Mouse (Mus musculus) adrenal gland, postnatal 25 days (tissue): ENCODE data around the gene Abl2. TPM values are rescaled to one million over a fixed set of nuclear protein-coding genes. Genes with fewer than 3 reads are reported as not detected.
"Not testable (repeated sequence)": the region's sequence is repeated elsewhere in the genome, so short reads cannot be mapped to it uniquely, and the experiment has no call there.

Experiments used
- DNase-seq: peaks from one replicate; pipeline ENCODE4 v3.0.0; 2021; ENCODE audit warnings: mixed read lengths
- total RNA-seq: library from RNA; stranded (reverse); gene quantifications from 2 replicates; pipeline ENCODE4 v1.2.3, GENCODE M21; 2021

Gene Abl2
- total RNA-seq, 1 experiment from 2014 or later = 22.3 TPM

DNA sequence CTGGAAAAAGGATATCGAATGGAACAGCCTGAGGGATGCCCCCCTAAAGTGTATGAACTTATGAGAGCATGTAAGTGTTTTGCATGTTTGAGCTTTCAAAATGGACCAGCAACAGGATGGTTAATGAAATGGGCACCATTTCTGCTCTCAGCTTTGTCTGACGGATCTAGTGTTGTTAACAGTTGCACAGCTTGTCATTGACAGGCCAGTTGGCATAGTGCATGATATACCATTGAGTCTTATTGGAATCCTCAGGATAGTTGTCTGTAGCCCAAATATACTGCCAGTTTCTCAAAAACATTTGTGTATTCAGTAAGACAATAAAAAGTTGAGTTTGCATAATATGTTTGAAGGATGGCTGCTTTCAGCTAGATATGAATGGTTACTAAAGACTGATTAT, 76.6 kb downstream of the Abl2 start:
- no peak for DNase-seq

DNA sequence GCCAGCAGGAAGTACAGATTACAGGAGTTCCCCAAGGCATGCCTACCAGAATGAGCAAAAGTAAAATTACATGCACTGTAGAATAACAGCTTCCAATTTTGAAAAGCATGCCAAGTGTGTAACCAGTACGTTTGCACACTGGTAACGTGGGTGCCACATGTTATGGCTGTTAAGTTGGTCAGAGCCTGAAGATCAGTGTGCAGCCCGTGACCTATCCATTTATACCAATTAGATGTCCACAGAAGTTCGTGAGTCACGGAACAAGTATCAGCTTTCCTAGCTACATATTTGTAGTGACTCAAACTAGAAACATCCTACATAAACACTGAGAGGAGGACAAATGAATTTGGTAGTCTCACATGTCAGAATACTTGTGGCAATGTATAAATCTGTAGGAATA, 80.9 kb downstream of the Abl2 start:
- DNase-seq = no peak

DNA sequence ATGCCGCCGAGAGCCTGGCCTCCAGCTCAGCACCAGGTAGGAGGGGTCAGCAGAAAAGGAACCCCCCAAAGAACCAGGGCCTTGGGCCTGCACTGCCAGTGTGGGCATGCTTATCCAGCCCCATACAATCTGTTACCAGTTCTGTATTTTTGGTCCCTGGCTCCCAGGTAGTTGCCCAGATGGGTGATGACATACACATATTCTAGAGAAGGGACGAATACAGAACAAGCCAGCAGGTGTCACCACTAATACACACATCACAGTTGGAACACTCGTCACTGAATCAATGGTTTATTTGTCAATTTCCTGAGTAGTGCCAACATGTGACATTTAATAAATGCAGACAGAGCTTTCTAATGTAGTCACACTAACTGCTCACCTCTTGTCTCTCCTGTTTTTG, 82.0 kb downstream of the Abl2 start:
- no peak for DNase-seq

DNA sequence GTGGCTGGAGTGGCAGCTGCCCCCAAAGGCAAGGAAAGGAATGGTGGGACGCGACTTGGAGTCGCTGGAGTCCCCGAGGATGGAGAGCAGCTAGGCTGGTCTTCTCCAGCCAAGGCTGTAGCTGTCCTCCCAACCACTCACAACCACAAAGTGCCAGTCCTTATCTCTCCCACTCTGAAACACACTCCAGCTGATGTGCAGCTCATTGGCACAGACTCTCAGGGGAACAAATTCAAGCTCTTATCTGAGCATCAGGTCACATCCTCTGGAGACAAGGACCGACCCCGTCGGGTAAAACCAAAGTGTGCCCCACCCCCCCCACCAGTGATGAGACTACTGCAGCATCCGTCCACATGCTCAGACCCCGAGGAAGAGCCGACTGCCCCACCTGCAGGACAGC, 83.2 kb downstream of the Abl2 start:
- no peak for DNase-seq

DNA sequence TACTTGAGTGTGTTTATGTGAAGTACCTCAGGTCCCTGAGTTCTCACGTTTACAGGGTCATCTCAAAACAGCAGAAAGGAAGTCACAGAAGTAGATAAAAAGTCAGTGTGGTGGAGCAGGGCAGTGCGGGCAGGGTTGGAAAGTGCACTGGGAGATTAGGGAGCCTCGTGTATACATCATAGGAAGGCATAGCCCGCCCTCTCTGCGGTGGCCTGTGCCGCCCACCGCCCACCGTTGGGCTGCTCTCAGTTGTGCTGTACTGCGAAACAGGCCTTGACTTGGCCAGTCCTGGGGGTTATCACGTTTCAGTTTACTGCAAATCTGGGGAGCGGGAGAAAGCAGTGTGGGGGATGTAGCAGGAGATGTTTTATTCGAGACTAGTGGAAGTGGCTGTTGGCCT, 84.2 kb downstream of the Abl2 start:
- DNase-seq = no peak

DNA sequence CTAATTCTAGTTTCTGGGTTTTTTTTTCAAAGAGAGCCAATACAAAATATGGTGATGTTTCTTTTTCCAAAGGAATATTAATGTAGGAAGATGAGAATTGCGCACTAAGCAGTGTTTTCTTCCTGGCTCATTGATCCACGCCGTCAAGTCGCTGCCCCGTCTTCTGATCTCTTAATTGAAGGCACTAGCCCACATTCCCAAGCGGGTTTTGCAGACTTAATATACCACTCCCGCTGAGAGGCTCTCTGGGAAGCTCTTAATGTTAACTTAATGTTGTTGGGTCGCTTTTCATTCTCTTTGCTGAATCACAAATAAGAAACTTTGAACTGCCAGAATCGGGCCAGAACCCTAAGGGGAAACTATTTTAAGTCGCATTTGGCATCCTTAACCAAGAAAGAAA, 85.5 kb downstream of the Abl2 start:
- DNase-seq = no peak

DNA sequence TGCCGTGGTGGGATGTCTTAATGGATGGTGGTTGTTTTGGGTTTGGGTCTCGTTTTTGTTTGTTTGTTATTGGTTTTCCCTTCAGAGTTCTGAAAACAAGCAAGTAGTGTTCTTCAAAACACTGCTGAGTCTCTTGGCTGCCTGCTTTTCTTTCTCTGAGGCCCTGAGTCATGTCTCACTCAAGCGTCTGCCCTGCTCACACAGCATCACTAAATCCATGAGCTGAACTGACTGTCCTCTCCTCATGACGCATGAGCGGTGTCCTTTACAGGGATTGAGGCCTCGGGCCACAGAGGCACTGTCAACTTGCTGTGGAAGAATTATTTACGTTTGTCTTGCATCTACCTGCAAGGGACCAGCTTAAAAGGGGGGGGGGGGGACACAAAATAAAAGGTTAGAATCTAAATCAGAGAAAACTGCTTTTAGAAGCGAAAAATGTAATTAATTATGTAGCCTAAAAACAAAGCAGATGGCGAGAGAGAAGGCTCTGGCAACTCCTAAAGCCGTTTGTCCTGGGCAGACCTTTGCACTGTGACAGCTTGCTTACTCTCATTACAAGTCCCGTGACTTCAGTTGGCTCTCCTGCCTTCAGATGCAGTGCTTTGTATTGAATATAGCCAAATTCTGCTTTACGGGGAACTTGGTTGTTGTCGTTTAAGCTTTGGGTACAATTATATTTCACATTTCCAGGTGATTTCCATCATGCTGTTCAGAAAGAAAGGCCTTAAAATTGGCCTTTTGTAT, 86.4 kb downstream of the Abl2 start:
- no peak for DNase-seq

DNA sequence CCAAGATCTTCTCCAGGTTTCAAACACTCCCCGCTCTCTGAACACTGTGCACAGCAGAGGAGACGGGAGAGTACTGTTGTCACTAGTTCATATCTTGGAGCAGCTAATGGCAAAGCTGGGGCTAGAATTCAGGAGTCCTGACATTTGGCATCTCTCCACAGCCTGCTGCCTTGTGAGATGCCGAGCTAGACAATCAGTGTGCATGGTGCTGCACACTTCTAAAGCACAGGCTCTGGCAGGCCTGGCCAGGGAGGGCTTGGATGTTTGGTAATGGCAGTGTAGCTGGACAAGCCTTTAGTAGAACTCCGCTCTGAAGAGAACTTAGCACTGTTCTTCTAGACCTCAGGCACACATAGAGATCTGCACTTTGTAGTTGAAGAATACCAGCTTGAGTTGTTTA, 87.4 kb downstream of the Abl2 start:
- no peak for DNase-seq

DNA sequence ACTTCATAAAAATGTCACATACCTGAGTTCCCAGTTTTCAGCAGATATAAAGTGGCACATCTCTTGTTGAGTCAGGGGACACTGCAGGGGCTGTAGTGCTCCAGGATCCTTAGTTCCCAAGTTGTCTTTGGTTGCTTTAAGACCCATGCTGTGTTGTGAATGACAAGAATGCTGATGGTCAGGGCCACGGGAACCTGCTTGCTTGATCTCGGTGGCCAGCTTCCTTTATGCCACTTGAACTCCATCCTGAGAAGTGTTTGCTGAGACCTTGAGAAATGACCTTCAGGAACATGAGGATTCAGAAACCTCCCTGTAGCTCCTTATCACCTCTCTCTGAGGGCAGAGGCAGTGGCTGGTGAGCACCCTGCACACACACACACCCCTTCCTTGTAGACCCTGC, 90.1 kb downstream of the Abl2 start:
- DNase-seq = no peak

DNA sequence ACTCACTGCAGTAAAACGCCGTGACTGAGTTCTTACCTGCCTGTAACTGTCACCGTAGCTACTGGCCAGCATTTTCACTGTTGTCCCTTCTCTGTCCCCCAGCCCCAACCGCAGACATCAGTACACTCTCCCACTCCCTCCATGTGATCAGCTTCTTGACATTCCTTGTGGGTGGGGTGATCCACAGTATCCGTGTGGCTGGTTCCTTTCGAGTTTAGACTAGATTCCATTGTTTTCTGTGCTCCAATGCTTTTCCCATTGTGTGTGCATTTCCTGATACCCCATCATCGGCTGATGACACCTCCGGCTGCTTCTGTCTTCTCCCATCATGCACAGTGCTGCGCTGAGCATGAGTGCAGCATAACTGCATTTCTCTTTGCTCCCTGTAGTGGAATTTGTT, 92.0 kb downstream of the Abl2 start:
- DNase-seq = no peak

DNA sequence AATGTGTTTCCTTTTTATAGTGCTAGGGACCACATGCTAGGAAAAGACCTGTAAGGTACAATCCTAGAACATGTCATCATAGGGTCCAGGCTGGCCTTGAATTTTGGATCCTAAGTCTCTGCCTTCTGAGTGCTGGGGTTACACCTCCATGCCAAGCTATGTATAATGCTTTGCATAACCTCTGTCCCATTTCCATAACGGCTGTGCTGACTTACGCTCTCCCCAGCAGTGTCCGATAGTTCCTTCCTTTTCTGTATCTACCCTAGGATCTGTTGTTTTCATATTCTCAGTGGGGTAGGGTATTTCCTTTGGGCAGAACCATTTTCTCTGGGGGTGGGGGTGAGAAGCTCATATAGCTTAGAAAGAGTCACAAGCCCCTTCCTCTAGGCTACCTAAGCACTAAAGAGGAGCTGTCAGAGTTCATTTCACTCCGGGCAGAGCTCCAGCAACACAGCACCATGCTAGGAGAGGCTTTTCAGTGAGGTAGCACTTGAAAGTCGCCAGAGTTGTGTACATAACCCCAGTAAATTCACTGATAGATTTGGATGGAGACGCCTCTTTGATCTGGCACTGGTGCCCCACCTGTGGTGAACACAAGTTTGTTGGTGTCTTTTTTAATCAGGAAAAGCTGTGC, 93.7 kb downstream of the Abl2 start:
- DNase-seq = no peak

DNA sequence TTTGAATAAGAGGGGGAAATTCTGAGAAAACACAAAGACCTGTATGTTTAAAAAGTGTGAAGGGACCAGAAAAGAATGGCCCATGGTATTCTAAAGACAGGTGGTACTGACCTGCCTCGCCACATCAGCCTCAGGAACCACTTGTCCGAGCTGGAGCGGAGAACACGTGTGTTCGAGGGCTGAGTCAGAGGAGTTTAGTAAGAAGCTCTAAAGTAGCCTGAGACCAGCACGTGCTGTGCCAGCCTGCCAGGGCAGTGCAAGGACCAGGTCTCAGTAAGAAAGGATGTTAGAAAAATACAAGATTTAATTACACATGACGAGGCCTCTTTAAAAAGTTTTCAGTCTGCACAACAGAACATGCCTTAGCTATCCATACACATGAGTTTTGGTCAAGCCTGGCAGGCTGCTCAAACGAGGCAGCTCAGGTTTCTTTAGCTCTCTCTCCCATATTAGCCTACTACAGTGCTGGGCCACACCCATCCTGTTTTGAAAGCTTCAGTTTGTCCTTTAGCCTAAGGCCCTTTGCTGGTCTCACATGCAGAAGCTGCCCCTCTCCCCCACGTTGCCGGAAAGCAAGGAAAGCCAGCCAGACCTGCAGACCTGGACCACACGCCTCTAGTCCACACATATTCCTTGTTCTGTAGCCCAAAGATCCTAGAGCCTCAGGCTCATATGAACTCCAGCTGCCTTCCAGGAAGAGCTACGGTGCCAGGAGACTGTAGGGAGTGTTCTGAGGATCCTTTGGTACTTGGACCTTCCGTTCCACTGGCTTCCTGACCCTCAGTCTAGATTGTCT, 96.3 kb downstream of the Abl2 start:
- no peak for DNase-seq

DNA sequence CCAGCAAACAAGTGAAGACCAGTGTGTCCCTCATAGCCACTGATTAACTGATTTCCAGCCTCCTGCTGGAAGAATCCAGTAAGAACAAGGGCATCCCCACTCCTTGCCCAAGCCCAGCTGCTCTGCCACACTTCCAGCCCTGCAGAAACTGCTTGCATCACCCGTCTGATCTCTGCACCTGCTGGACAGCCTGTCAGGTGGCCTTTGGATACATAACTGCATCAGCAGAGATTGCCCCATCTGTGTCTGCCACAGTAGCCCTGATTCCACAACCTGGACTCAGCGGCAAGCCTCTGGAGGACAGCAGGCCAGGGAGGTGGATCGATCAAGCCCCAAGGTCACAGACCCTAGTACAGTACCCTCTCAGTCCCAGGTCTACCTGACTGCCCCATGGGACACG, 98.9 kb downstream of the Abl2 start:
- DNase-seq = no peak

DNA sequence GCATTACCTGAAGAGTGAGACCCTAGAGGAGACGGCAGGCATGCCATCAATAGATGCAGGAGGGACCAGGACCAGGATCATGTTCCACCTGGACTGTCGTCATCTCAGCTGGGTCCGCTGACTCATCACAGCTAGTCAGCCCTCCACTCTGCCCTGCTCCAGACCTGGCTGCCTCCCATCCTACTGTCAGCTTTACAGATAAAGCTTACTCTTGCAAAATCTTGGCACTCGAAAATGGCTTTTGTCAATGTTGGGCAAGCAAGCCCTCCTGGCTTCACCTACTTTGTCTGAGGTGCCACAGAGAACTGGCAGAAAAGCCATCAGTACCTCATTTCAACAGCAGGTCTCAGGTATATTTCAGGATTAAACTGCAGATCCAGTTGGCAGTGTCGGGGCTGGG, 100.1 kb downstream of the Abl2 start:
- DNase-seq = peak; percentile 46

DNA sequence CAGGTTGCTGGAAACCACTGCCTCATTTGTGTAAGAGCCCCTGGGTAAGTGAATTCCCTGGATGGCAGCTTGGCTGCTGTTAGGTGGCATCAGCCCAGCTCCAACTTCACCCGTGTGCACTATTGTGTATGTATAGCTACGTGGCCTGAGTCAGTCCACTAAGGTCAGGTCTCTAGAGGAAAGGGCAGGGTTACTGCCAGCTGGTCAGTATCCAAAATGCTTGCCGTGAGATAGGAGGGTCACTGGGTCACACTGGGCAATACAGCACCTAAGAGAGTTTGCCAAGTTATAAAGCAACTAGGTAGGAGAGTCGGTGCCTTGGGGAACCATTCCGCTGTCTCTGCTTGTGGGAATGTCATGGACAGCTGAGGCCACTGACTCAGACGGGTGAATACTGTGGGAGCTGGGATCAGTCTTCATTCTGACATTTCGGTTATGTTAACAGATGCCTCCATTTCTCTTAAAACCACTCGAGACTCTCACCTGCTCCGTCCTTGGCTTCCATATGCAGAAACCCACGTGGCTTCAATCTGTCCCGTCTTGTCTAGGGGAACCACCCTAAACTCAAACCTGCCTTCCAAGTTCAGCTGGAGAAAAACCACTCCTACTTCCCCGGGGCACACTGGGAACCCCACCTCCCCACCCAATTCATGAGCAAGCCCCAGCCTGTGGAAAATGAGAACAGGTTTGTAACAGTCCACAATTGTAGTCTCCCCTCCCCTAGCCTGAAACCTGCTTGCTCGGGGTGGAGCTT, 101.5 kb downstream of the Abl2 start:
- DNase-seq = peak; percentile 38

DNA sequence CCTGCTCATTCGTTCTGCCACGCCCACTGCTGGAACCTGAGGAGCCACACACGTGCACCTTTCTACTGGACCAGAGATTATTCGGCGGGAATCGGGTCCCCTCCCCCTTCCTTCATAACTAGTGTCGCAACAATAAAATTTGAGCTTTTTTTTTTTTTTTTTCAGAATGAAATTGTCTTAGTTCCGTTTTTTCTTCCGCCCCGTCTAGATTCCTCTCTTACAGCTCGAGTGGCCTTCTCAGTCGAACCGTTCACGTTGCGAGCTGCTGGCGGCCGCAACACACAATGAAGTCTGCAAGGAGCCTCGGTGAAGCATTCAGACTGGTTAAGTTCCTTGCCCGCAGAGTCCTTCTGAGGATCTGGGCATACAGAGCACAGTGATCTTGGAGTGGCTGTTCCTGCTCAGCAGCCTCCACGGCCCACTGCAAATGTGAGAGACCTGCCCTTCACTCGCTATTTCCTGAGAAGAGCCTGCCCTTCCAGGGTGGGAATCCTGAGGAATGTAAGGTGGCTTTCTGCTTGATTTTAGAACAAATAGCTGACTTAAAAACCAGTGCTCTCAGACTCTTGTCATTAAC, 102.2 kb downstream of the Abl2 start:
- DNase-seq = not testable (repeated sequence)

DNA sequence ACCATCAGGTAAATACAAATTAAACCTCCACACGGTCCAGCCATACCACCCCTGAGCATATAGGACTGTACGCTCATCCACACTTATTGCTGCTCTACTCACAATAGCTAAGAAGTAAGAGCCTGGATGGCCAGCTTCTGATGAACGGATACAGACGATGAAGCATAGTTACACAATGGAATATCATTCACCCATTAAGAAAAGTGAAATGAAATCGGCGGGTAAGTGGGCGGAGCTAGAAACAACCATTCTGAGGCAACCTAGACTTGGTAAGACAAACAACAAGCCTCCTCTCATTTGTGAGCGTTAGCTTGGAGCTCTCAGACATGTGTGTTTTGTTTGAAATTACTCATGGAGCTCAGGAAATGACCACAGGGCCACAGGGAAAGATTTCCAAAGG, 107.2 kb downstream of the Abl2 start:
- DNase-seq = no peak

DNA sequence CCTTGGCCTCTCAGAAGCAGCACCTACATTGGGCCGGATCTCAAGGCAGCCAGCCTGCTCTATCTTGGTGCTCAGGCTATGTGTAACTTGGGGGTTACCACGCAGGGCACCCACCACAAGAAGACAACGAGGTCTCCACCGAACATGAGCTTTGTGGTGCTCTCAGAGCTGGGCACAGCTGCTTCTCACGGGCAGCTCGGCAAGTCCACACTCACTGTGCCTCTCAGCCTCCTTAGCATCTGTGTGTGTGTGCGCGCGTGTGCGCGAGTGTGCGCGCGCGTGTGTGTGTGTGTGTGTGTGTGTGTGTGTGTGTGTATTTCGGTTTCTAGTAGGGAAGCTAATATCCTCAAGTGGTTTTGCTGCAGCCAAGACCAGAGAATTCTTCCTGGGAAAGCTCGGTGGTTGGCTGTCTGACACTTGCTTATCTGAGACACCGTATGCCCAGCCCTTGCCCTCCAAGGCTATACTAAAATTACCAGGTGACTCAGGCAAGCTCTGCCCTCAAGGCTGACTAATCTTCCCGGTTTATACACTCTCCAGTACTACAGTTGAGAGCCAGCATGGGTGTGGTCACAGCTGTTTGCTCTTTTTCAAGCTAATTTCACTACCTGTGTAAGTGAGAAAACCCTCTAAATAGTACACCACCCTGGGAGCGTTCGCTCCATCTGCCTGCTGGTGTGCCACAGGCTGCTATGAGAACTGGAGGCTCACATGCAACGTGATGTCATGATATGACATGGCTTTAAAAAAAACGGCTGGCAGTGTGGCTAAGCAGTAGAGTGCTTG, 108.7 kb downstream of the Abl2 start:
- no peak for DNase-seq

DNA sequence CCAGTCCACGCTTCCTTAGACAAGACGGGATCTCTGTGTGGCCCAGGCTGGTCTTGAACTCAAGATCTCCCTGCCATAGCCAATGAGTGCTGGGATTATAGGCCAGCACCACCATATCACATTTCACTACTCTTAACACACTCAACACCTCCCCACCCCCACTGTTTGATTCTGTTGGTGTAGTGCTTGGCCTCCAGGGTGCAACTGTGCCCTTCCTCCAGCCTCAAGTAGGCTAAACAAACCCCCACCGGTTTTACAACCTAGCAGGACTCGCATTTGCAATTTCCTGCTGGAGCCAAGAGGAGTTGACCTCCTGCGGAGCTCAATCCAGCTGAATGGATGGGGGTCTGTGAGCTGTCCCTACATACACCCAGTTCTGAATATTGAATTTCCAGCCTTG, 110.0 kb downstream of the Abl2 start:
- no peak for DNase-seq

DNA sequence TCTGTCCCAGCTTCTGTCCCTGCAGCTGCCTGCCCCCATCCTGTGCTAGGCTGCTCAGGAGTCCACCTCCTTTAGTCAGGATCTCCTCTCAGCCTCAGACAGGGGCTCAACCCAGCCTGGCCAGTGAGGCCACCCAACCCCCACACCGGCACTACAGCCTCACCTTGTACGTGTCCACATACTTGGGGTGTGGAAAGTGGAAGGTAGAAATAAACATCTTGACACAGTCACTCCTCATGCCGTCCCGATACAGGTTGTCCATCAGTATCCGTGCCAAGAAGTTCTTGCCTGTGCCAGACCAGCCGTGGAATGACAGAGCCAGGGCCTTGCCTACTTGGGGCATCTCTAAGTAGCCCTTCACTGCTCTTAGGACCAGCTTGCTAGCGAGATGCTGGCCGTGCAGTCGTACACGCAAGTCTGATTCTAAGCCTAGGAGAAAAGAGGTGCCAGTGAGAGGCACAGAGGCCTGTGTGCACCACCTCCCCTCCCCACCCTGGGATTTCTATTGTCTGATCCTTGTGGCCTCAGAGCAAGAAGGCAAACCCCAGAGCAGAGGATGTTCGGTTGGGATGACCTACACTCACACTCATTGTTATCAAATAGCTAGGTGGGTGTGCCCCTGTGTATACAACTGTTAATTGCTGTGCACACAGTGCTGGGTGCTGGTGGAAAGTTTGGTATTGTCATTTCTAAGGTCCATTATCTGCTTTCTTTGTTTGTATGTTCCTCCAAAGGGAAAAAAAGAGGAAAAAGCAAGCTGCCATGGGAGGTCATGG, 110.8 kb downstream of the Abl2 start:
- DNase-seq = no peak

DNA sequence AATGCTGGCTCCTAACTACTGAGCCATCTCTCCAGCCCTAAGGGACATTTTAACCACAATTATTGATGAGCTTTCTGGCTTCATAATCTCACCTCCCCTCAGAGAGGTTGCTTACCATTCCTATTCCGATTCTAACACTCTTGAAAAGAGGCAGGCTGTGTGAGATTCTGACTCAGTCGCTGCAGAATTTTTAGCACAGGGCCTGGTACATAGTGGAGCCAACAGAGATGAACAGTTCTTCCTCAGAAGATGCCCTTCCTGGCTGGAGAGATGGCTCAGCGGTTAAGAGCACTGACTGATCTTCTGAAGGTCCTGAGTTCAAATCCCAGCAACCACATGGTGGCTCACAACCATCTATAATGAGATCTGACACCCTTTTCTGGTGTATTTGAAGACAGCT, 113.3 kb downstream of the Abl2 start:
- no peak for DNase-seq
